Mouse (Mus musculus) A20 (cell line): ENCODE measurements around the gene Speer4e.
"Not testable (repeated sequence)": the region's sequence is repeated elsewhere in the genome, so short reads cannot be mapped to it uniquely, and the experiment has no call there.

Source experiments
- DNase-seq: peaks from one replicate; pipeline ENCODE4 v3.0.0-alpha.2; 2011; ENCODE audit warnings: low read depth, low spot score

Gene Speer4e

GRCm38 (mm10) chr5:14938329-14938728 lies at the start of gene Speer4e:
Gene Speer4e (minus strand): TSS chr5:14938429.
- DNase-seq: not testable (repeated sequence)

GRCm38 (mm10) chr5:14986649-14987387 lies 48.6 kb upstream of the Speer4e start:
- DNase-seq: not testable (repeated sequence)

GRCm38 (mm10) chr5:14978835-14979234 lies 40.6 kb upstream of the Speer4e start, which contains the start of gene Gm10354:
Gene Gm10354 (minus strand): TSS chr5:14978935.
- not testable (repeated sequence) for DNase-seq

- not testable (repeated sequence) for DNase-seq
Measured at GRCm38 (mm10) chr5:14977368-14977767, 39.1 kb upstream of the Speer4e start.

GRCm38 (mm10) chr5:14975294-14975693 lies 37.1 kb upstream of the Speer4e start:
- not testable (repeated sequence) for DNase-seq

- DNase-seq: not testable (repeated sequence)
Measured at GRCm38 (mm10) chr5:14972841-14973240, 34.6 kb upstream of the Speer4e start.

GRCm38 (mm10) chr5:14963821-14964220 lies 25.6 kb upstream of the Speer4e start:
- not testable (repeated sequence) for DNase-seq

GRCm38 (mm10) chr5:14961502-14961901 lies 23.3 kb upstream of the Speer4e start:
- DNase-seq: not testable (repeated sequence)

- DNase-seq: not testable (repeated sequence)
Measured at GRCm38 (mm10) chr5:14955928-14956706, 17.9 kb upstream of the Speer4e start.

GRCm38 (mm10) chr5:14953587-14953986 lies 15.4 kb upstream of the Speer4e start:
- not testable (repeated sequence) for DNase-seq

- DNase-seq: not testable (repeated sequence)
Measured at GRCm38 (mm10) chr5:14952749-14953148, 14.5 kb upstream of the Speer4e start.

GRCm38 (mm10) chr5:14951822-14952221 lies 13.6 kb upstream of the Speer4e start:
- DNase-seq: not testable (repeated sequence)

GRCm38 (mm10) chr5:14947482-14948198 lies 9.4 kb upstream of the Speer4e start:
- DNase-seq: not testable (repeated sequence)

GRCm38 (mm10) chr5:14945524-14945923 lies 7.3 kb upstream of the Speer4e start:
- DNase-seq: not testable (repeated sequence)

- DNase-seq: not testable (repeated sequence)
Measured at GRCm38 (mm10) chr5:14941043-14941442, 2.8 kb upstream of the Speer4e start.

GRCm38 (mm10) chr5:14933721-14934120 lies 4.5 kb downstream of the Speer4e start:
- DNase-seq: not testable (repeated sequence)

- not testable (repeated sequence) for DNase-seq
Measured at GRCm38 (mm10) chr5:14927047-14927446, 11.2 kb downstream of the Speer4e start.

GRCm38 (mm10) chr5:14914799-14915198 lies 23.4 kb downstream of the Speer4e start, which contains the start of gene Gm9758:
Gene Gm9758 (minus strand): TSS chr5:14914899.
- not testable (repeated sequence) for DNase-seq

GRCm38 (mm10) chr5:14914361-14914760 lies 23.9 kb downstream of the Speer4e start:
- not testable (repeated sequence) for DNase-seq

- peak; percentile 8 for DNase-seq
Measured at GRCm38 (mm10) chr5:14903539-14903938, 34.7 kb downstream of the Speer4e start.

GRCm38 (mm10) chr5:14892242-14892641 lies 46.0 kb downstream of the Speer4e start:
- no peak for DNase-seq

- DNase-seq: not testable (repeated sequence)
Measured at GRCm38 (mm10) chr5:14885291-14885690, 52.9 kb downstream of the Speer4e start.
